Mouse (Mus musculus) frontal cortex, adult 2 months (tissue): ENCODE measurements at regions not wholly inside any gene's neighbourhood (a gene's known extent, or its start where the extent isn't known, plus 50 kb on each side); places are given as distances from the start of the nearest gene placed in this dataset.

Source experiments
- DNase-seq, 2 experiments: peaks; one replicate each; pipeline ENCODE4 v3.0.0; 2022; ENCODE audit warnings: low spot score in 1 of 2; ENCODE audit errors: extremely low spot score in 1 of 2

- DNase-seq = no peak
Measured at GRCm38 (mm10) chr8:50708219-50708911, 1864.6 kb upstream of the Tenm3 start.

GRCm38 (mm10) chr8:50704276-50704675 lies 1860.5 kb upstream of the Tenm3 start:
- no peak for DNase-seq

- DNase-seq = no peak
Measured at GRCm38 (mm10) chr8:50689033-50689432, 1845.3 kb upstream of the Tenm3 start.

GRCm38 (mm10) chr8:50665357-50665756 lies 1821.6 kb upstream of the Tenm3 start:
- peak in 1 of 2 experiments; percentile 23 for DNase-seq
